Mouse (Mus musculus): ENCODE measurements at regions not wholly inside any gene's neighbourhood (a gene's known extent, or its start where the extent isn't known, plus 50 kb on each side); places are given as distances from the start of the nearest gene placed in this dataset.

GRCm38 (mm10) chr14:24854459-24854858 lies 367.5 kb downstream of the Rps24 start:
- no peaks in the 10 kb centered on the region for H3K36me3 ChIP-seq (ENCODE audit: control insufficient read depth, insufficient read depth)
- H3K4me2 ChIP-seq (replicated peaks; ENCODE audit: low read depth) = no peak overlapping the region
- TF ChIP-seq CTCF (IDR thresholded peaks at IDR 0.05; ENCODE audit: low read depth) = no peak
- WGBS = 31% methylated on average over 4 of the region's 4 CpGs
- H3K27ac ChIP-seq (ENCODE audit: low read depth, low read length) = no peak overlapping the region
- no peaks in the 10 kb centered on the region for H3K27me3 ChIP-seq (replicated peaks; ENCODE audit: control insufficient read depth, insufficient read depth, low read length)
- no peak overlapping the region for H3K9ac ChIP-seq (ENCODE audit: low read depth, low read length)
- no peaks in the 10 kb centered on the region for H3K4me1 ChIP-seq (replicated peaks; ENCODE audit: control insufficient read depth, insufficient read depth, low read length)
- no peaks in the 10 kb centered on the region for H3K9me3 ChIP-seq (ENCODE audit: control insufficient read depth)
- ATAC-seq = no peak
- no peak overlapping the region for H3K4me3 ChIP-seq (ENCODE audit: low read depth, low read length)

GRCm38 (mm10) chr14:24862171-24862570 lies 375.2 kb downstream of the Rps24 start:
- Histone ChIP-seq H3K9ac (ENCODE audit: low read depth, low read length) (no peak overlapping the region), H3K27ac (ENCODE audit: low read depth, low read length) (no peak overlapping the region), H3K4me2 (replicated peaks; ENCODE audit: low read depth) (no peak overlapping the region), H3K4me1 (replicated peaks; ENCODE audit: control insufficient read depth, insufficient read depth, low read length) (no peaks in the 10 kb centered on the region), H3K9me3 (ENCODE audit: control insufficient read depth) (no peaks in the 10 kb centered on the region), H3K27me3 (replicated peaks; ENCODE audit: control insufficient read depth, insufficient read depth, low read length) (no peaks in the 10 kb centered on the region), H3K36me3 (ENCODE audit: control insufficient read depth, insufficient read depth) (no peaks in the 10 kb centered on the region), H3K4me3 (ENCODE audit: low read depth, low read length) (no peak overlapping the region)
- no peak for TF ChIP-seq CTCF (IDR thresholded peaks at IDR 0.05; ENCODE audit: low read depth)
- WGBS = 69% methylated on average over 8 of the region's 8 CpGs
- ATAC-seq = no peak

- no peaks in the 10 kb centered on the region for H3K36me3 ChIP-seq (ENCODE audit: control insufficient read depth, insufficient read depth)
- no peak for ATAC-seq
- 77% methylated on average over 6 of the region's 7 CpGs for WGBS
- no peaks in the 10 kb centered on the region for H3K4me1 ChIP-seq (replicated peaks; ENCODE audit: control insufficient read depth, insufficient read depth, low read length)
- no peak overlapping the region for H3K4me3 ChIP-seq (ENCODE audit: low read depth, low read length)
- H3K4me2 ChIP-seq (replicated peaks; ENCODE audit: low read depth) = no peak overlapping the region
- no peak overlapping the region for H3K9ac ChIP-seq (ENCODE audit: low read depth, low read length)
- TF ChIP-seq CTCF (IDR thresholded peaks at IDR 0.05; ENCODE audit: low read depth) = no peak
- no peaks in the 10 kb centered on the region for H3K9me3 ChIP-seq (ENCODE audit: control insufficient read depth)
- no peak overlapping the region for H3K27ac ChIP-seq (ENCODE audit: low read depth, low read length)
- H3K27me3 ChIP-seq (replicated peaks; ENCODE audit: control insufficient read depth, insufficient read depth, low read length) = no peaks in the 10 kb centered on the region
Measured at GRCm38 (mm10) chr14:24862661-24863060, 375.7 kb downstream of the Rps24 start.

- no peaks in the 10 kb centered on the region for H3K27me3 ChIP-seq (replicated peaks; ENCODE audit: control insufficient read depth, insufficient read depth, low read length)
- no peak for TF ChIP-seq CTCF (IDR thresholded peaks at IDR 0.05; ENCODE audit: low read depth)
- no peak for ATAC-seq
- WGBS = 69% methylated on average over 8 of the region's 8 CpGs
- H3K27ac ChIP-seq (ENCODE audit: low read depth, low read length) = no peak overlapping the region
- H3K36me3 ChIP-seq (ENCODE audit: control insufficient read depth, insufficient read depth) = no peaks in the 10 kb centered on the region
- no peak overlapping the region for H3K4me3 ChIP-seq (ENCODE audit: low read depth, low read length)
- no peak overlapping the region for H3K4me2 ChIP-seq (replicated peaks; ENCODE audit: low read depth)
- H3K9ac ChIP-seq (ENCODE audit: low read depth, low read length) = no peak overlapping the region
- H3K4me1 ChIP-seq (replicated peaks; ENCODE audit: control insufficient read depth, insufficient read depth, low read length) = no peaks in the 10 kb centered on the region
- no peaks in the 10 kb centered on the region for H3K9me3 ChIP-seq (ENCODE audit: control insufficient read depth)
Measured at GRCm38 (mm10) chr14:24863116-24863515, 376.2 kb downstream of the Rps24 start.

GRCm38 (mm10) chr14:24865579-24866230 lies 378.8 kb downstream of the Rps24 start:
- Histone ChIP-seq H3K4me3 (ENCODE audit: low read depth, low read length) (no peak overlapping the region), H3K9ac (ENCODE audit: low read depth, low read length) (no peak overlapping the region), H3K27me3 (replicated peaks; ENCODE audit: control insufficient read depth, insufficient read depth, low read length) (no peaks in the 10 kb centered on the region), H3K4me2 (replicated peaks; ENCODE audit: low read depth) (no peak overlapping the region), H3K9me3 (ENCODE audit: control insufficient read depth) (no peaks in the 10 kb centered on the region), H3K27ac (ENCODE audit: low read depth, low read length) (no peak overlapping the region), H3K36me3 (ENCODE audit: control insufficient read depth, insufficient read depth) (no peaks in the 10 kb centered on the region), H3K4me1 (replicated peaks; ENCODE audit: control insufficient read depth, insufficient read depth, low read length) (no peaks in the 10 kb centered on the region)
- WGBS = 74% methylated on average over 6 of the region's 6 CpGs
- no peak for TF ChIP-seq CTCF (IDR thresholded peaks at IDR 0.05; ENCODE audit: low read depth)
- ATAC-seq = no peak

- TF ChIP-seq CTCF (IDR thresholded peaks at IDR 0.05; ENCODE audit: low read depth) = no peak
- Histone ChIP-seq H3K4me2 (replicated peaks; ENCODE audit: low read depth) (no peak overlapping the region), H3K9ac (ENCODE audit: low read depth, low read length) (no peak overlapping the region), H3K36me3 (ENCODE audit: control insufficient read depth, insufficient read depth) (no peaks in the 10 kb centered on the region), H3K27ac (ENCODE audit: low read depth, low read length) (no peak overlapping the region), H3K9me3 (ENCODE audit: control insufficient read depth) (no peaks in the 10 kb centered on the region), H3K4me1 (replicated peaks; ENCODE audit: control insufficient read depth, insufficient read depth, low read length) (no peaks in the 10 kb centered on the region), H3K4me3 (ENCODE audit: low read depth, low read length) (no peak overlapping the region), H3K27me3 (replicated peaks; ENCODE audit: control insufficient read depth, insufficient read depth, low read length) (no peaks in the 10 kb centered on the region)
- ATAC-seq = no peak
- WGBS = 83% methylated on average over 6 of the region's 6 CpGs
Measured at GRCm38 (mm10) chr14:24867816-24868215, 380.9 kb downstream of the Rps24 start.

GRCm38 (mm10) chr14:24868756-24869155 lies 381.8 kb downstream of the Rps24 start:
- no peaks in the 10 kb centered on the region for H3K4me1 ChIP-seq (replicated peaks; ENCODE audit: control insufficient read depth, insufficient read depth, low read length)
- TF ChIP-seq CTCF (IDR thresholded peaks at IDR 0.05; ENCODE audit: low read depth) = no peak
- no peak overlapping the region for H3K9ac ChIP-seq (ENCODE audit: low read depth, low read length)

More at GRCm38 (mm10) chr14:24868756-24869155, 381.8 kb downstream of the Rps24 start:
- Histone ChIP-seq H3K4me3 (ENCODE audit: low read depth, low read length) (no peak overlapping the region), H3K9me3 (ENCODE audit: control insufficient read depth) (no peaks in the 10 kb centered on the region), H3K27ac (ENCODE audit: low read depth, low read length) (no peak overlapping the region), H3K4me2 (replicated peaks; ENCODE audit: low read depth) (no peak overlapping the region), H3K36me3 (ENCODE audit: control insufficient read depth, insufficient read depth) (no peaks in the 10 kb centered on the region), H3K27me3 (replicated peaks; ENCODE audit: control insufficient read depth, insufficient read depth, low read length) (no peaks in the 10 kb centered on the region)
- no peak for ATAC-seq
- 85% methylated on average over 6 of the region's 6 CpGs for WGBS

Measured in intestine, postnatal 0 days (tissue).